Mouse (Mus musculus) G1E-ER4 (cell line): Measurements from ENCODE around the gene Ankfy1. TPM values are rescaled to one million over a fixed set of nuclear protein-coding genes. Genes with fewer than 3 reads are reported as not detected.

Source experiments
- GATA1 ChIP-seq: IDR thresholded peaks from one replicate; pipeline ENCODE4 v1.8.0; 2012; ENCODE audit warnings: low read length, inconsistent platforms
- polyA plus RNA-seq: library from polyadenylated mRNA; stranded (reverse); fragments of >175 nt; gene quantifications from 2 replicates; pipeline ENCODE4 v1.2.3, GENCODE M21; 2012

Gene Ankfy1
- polyA plus RNA-seq, 1 experiment = 19.2 TPM

GRCm38 (mm10) chr11:72805232-72805631 is 115.4 kb downstream of the Ankfy1 start:
- no peak for TF ChIP-seq GATA1

- TF ChIP-seq GATA1 = no peak
These were observed 116.8 kb downstream of the Ankfy1 start for GRCm38 (mm10) chr11:72806556-72806955.

DNA sequence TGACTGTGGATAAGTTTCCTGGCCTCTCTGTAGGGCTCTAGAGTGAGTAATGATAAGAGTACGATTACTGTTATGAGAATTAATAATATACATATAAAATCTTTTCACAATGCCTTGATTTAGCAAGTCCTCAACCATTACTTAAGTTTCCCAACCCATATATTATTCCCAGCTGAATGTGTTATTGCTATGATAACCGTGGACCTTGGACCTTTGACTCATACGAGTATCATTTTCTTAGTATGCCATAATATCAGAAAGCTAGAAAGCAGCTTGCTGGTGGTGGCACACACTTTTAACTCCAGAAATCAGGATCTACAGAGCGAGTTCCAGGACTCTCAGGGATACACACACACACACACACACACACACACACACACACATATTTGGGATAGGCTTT is 118.2 kb downstream of the Ankfy1 start:
- TF ChIP-seq GATA1 = no peak

GRCm38 (mm10) chr11:72813687-72814086 is 123.9 kb downstream of the Ankfy1 start:
- TF ChIP-seq GATA1 = no peak

DNA sequence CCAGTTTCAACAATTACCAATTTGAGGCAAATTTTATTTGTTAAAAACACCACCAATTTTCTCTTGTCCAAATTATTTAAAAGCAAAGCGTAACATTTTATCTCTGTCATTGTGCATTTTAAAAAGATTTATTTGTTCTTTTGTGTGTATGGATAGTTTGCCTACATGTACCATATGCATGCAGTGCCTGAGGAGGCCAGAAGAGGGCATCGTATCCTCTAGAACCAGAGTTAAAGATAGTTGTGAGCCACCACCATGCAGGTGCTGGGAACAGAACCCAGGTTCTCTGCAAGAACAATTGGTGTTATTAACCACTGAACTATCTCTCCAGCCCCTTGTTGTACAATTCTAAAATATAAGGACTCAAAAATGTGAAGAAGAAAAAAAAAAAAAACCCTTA is 124.4 kb downstream of the Ankfy1 start:
- TF ChIP-seq GATA1 = no peak

- no peak for TF ChIP-seq GATA1
These were observed 127.1 kb downstream of the Ankfy1 start for GRCm38 (mm10) chr11:72816859-72817258.

- no peak for TF ChIP-seq GATA1
These were observed 128.3 kb downstream of the Ankfy1 start for GRCm38 (mm10) chr11:72818067-72818466.

DNA sequence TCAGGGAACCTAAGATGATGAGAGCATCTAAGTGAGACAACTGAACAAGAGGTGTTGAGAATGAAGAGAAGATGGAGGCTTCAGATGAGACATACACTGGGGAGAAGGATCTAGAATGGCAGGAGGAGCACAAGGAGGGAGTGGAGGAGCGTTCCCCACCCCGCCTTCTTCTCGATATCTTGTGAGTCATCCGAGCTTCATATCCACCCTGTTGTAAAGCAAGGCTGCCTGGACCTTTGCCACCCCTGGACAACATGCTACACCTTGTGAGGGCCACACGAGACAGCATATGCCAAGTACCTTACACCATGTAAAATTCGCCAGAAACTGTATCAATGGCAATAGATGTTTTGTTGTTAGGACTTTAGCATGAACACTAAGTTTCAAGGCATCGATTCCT is 131.2 kb downstream of the Ankfy1 start:
- TF ChIP-seq GATA1 = no peak

Other genes with a start within 250 kb of the Ankfy1 start
- 201 and 283 TPM in 2 replicates for gene Mybbp1a, start 248.7 kb upstream of the Ankfy1 start, polyA plus RNA-seq
- gene Spns2, start 200.1 kb upstream of the Ankfy1 start, polyA plus RNA-seq = 25.2 and 42.4 TPM in 2 replicates
- gene Spns3, start 139.5 kb upstream of the Ankfy1 start, polyA plus RNA-seq = 0.25 and 0.27 TPM in 2 replicates
- 30.7 and 33.5 TPM in 2 replicates for gene Ube2g1, start 82.7 kb upstream of the Ankfy1 start, polyA plus RNA-seq
- gene Cyb5d2, start 106.1 kb downstream of the Ankfy1 start, polyA plus RNA-seq = 0.63 and 0.90 TPM in 2 replicates
- 7.6 and 8.7 TPM in 2 replicates for gene Zzef1, start 106.2 kb downstream of the Ankfy1 start, polyA plus RNA-seq